Mouse (Mus musculus) cerebellum, adult 2 months (tissue): ENCODE measurements around the gene Tspan4. TPM values are rescaled to one million over a fixed set of nuclear protein-coding genes. Genes with fewer than 3 reads are reported as not detected.

ENCODE experiments used
- DNase-seq, 2 experiments: peaks; one replicate each; pipeline ENCODE4 v3.0.0; 2021
- H3K27ac ChIP-seq: fragments of 200-500 bp; 2 replicates; pipeline ENCODE4 v1.5.1; 2012; ENCODE audit warnings: low read length, control low read depth, inconsistent platforms; ENCODE audit not compliant: insufficient read depth
- H3K27me3 ChIP-seq: fragments of 200-500 bp; 2 replicates; pipeline ENCODE4 v1.6.1; 2012; ENCODE audit warnings: inconsistent platforms, mild to moderate bottlenecking, low read length, moderate library complexity; ENCODE audit not compliant: control insufficient read depth, insufficient read depth
- H3K4me1 ChIP-seq: fragments of 200-500 bp; 2 replicates; pipeline ENCODE4 v1.6.1; 2011; ENCODE audit warnings: low read length; ENCODE audit not compliant: control insufficient read depth, insufficient read depth
- H3K4me3 ChIP-seq: fragments of 200-500 bp; replicated peaks from 2 replicates; pipeline ENCODE3; 2011; ENCODE audit warnings: mild to moderate bottlenecking, low read depth, low read length, control low read depth; ENCODE audit not compliant: insufficient read depth
- CTCF ChIP-seq: fragments of 200-500 bp; IDR thresholded peaks from 2 replicates; pipeline ENCODE4 v1.5.1; 2011; ENCODE audit warnings: low read depth, mild to moderate bottlenecking, control low read depth, low read length, moderate library complexity, borderline replicate concordance; ENCODE audit not compliant: insufficient read depth
- POLR2A ChIP-seq: fragments of 200-500 bp; IDR thresholded peaks from 2 replicates; pipeline ENCODE4 v1.6.1; 2011; ENCODE audit warnings: low read length, control low read depth, borderline replicate concordance; ENCODE audit not compliant: insufficient read depth
- WGBS: fragments of 180-500 bp; shearing (Covaris S2); methylation state at CpG from one replicate; pipeline ENCODE4 v1.1.7; 2018; 5-methylcytosine and 5-hydroxymethylcytosine counted together
- polyA plus RNA-seq: library from polyadenylated mRNA; depleted of rRNA; stranded (reverse); fragments of >200 nt; gene quantifications from 2 replicates; pipeline ENCODE4 v1.2.3, GENCODE M21; 2012

Tspan4 gene
- polyA plus RNA-seq, 1 experiment = 140 TPM

DNA sequence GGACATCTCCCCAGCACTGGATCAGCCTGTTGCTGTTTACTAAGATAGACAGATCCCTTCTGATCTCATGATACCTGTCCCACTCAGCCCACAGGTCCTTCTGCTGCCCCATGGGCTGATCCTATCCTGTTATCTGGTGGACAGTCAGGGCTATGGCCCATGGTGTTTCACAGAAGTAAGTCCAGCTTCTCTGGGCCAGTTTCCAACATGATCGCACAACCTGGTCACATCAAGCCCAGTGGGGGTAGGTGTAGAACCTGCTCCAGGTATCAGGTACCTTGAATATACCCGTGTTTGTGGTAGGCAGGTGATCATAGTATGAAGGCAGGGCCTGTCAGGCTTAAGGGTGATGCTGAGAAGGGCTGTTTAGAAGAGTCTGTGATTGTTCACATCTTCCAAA lies 20.3 kb downstream of the Tspan4 start:
- TF ChIP-seq POLR2A (no peak), CTCF (no peak)
- peak overlapping the region; percentile 33 for H3K27ac ChIP-seq
- peaks cover 73% of the 10 kb centered on the region for H3K4me1 ChIP-seq
- no peaks in the 10 kb centered on the region for H3K27me3 ChIP-seq
- peak in 1 of 2 experiments; percentile 38 for DNase-seq
- no peak overlapping the region for H3K4me3 ChIP-seq
- 27% methylated on average over 2 of the region's 2 CpGs for WGBS

DNA sequence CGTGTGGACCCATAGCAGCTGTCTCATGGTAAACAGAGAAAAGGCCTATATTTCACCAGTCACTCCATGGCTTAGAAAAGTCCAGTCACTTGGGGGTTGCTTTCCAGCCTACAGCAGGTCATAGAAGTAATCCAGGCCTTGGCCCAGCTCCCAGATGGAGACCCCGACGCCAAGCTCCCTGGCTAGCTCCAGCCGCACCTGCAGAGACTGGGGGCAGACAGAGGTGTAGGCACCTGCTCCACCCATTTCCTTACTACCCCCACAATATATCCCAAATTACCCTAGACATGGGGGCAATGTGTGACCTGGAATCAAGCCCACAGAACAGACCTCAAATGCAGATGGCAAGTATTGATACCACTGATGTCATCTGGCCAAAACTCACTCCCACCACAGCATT lies 20.9 kb downstream of the Tspan4 start:
- Histone ChIP-seq H3K4me1 (peaks cover 68% of the 10 kb centered on the region), H3K27me3 (no peaks in the 10 kb centered on the region), H3K27ac (peak overlapping the region; percentile 33; the same call in 1 of the 2 replicates), H3K4me3 (no peak overlapping the region)
- no peak for TF ChIP-seq POLR2A
- TF ChIP-seq CTCF = no peak
- DNase-seq = no peak
- 39% methylated on average over 4 of the region's 4 CpGs for WGBS

DNA sequence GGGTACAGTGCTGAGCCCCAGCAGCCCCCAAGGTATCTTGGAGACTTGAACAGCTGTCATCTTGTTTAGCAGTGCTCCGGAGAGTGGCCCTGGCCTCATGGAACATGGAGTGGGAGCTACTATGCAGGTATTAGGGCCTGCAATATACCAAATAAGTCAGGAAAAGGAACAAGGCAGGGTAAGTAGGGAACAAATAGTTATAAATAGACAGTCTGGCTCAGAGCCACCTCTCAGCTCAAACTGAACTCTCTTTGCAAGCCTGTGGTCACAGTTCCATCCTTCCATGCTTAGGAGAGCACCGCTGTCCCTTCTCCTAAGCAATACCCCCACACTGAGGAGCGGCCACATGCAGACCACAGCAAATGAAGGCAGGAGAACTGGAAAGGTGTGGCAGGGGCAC lies 22.6 kb downstream of the Tspan4 start:
- no peak for TF ChIP-seq POLR2A
- 67% methylated on average over 3 of the region's 3 CpGs for WGBS
- no peaks in the 10 kb centered on the region for H3K27me3 ChIP-seq

DNA sequence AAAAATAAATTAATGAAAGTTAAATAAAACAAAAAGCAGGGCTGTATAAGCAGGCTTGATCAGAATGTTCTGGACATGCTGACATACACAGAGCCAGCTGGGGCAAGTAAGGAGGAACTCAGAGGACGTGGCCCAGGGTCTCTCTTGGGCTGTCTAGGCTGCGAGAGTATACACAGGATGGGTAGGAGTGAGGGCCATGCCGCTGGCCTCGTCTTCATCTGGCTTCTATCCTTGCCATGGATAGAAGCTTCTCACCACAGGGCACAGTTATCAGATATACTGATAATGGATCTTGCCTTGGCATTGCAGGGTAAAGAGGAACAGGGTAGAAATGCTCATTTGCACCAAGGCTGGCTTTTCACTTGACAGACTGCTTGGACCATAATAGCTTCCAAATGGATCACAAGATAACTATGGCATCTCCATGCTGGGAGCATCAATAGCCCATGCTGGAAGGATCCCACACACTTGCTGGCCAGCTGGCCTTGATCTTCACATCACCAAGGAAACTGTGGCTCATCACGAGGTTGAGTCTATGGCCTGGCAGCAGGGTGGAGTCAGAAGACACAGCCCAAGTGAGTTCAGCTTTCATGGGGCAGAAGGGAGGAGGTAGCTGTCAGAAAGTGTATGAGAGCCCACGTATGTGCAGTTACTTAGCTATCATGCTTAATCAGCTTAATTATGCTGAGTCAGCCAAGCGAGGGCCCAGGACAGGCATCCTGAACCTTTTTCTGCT lies 26.9 kb downstream of the Tspan4 start:
- TF ChIP-seq POLR2A (no peak), CTCF (no peak)
- Histone ChIP-seq H3K27ac (peak overlapping the region; percentile 62), H3K4me1 (peaks cover 24% of the 10 kb centered on the region), H3K4me3 (no peak overlapping the region), H3K27me3 (no peaks in the 10 kb centered on the region)
- DNase-seq = peak in 1 of 2 experiments; percentile 63
- 37% methylated on average over 7 of the region's 7 CpGs for WGBS

More for the DNA sequence above, 22.6 kb downstream of the Tspan4 start:
- DNase-seq = no peak
- Histone ChIP-seq H3K27ac (no peak overlapping the region), H3K4me3 (no peak overlapping the region), H3K4me1 (peaks cover 64% of the 10 kb centered on the region)

DNA sequence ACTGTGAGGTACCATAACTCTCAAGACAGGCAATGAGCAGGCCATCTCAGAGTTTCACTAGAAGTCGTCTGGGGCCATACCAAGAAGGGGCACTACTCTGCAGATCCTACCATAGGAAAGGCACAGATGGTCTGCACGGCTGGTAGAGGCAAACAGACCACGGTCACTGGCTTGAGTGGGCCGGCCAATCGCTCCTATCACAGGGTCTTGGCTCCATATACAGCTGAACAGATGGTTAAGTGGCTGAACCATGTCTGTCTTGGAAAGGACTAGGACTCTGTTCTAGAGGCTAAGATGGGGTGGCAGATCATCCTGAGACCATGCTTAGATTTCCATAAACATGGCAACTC lies 27.5 kb downstream of the Tspan4 start:
- Histone ChIP-seq H3K4me3 (no peak overlapping the region), H3K27ac (peak overlapping the region; percentile 62), H3K4me1 (peaks cover 19% of the 10 kb centered on the region), H3K27me3 (no peaks in the 10 kb centered on the region)
- peak; percentile 76 to 90 for DNase-seq
- WGBS = 11% methylated on average over 5 of the region's 5 CpGs
- no peak for TF ChIP-seq POLR2A
- no peak for TF ChIP-seq CTCF

DNA sequence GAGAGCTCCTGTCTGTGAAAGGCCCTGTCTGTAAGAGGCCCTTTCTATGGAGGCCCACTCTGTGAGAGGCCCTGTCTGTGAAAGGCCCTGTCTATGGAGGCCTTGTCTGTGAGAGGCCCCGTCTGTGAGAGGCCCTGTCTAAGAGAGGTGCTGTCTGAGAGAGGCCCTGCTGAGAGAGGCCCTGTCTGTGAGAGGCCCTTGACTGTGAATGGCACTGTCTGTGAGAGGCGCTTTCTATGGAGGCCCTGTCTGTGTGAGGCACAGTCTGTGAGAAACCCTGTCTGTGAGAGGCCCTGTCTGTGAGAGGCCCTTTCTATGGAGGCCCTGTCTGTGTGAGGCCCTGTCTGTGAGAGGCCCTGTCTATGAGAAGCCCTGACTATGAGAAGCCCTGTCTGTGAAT lies 31.2 kb downstream of the Tspan4 start:
- H3K27ac ChIP-seq = no peak overlapping the region
- WGBS = 85% methylated on average over 2 of the region's 2 CpGs
- H3K4me1 ChIP-seq = peaks cover 44% of the 10 kb centered on the region
- no peak overlapping the region for H3K4me3 ChIP-seq
- no peaks in the 10 kb centered on the region for H3K27me3 ChIP-seq
- DNase-seq = no peak
- TF ChIP-seq POLR2A (no peak), CTCF (no peak)

DNA sequence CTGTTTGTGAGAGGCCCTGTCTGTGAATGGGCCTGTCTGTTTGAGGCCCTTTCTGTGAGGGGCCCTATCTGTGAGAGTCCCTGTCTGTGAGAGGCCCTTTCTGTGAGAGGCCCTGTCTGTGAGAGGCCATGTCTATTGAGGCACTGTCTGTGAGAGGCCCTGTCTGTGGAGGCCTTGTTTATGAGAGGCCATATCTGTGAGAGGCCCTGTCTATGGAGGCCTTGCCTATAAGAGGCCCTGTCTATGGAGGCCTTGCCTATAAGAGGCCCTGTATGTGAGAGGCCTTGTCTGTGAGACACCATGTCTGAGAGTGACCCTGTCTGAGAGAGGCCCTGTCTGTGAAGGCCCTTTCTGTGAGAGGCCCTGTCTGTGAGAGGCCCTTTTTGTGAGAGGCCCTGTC lies 33.1 kb downstream of the Tspan4 start:
- Histone ChIP-seq H3K4me1 (peaks cover 37% of the 10 kb centered on the region), H3K4me3 (no peak overlapping the region), H3K27me3 (no peaks in the 10 kb centered on the region), H3K27ac (peak overlapping the region; percentile 44; the same call in 1 of the 2 replicates)
- DNase-seq = no peak
- TF ChIP-seq CTCF (no peak), POLR2A (no peak)

DNA sequence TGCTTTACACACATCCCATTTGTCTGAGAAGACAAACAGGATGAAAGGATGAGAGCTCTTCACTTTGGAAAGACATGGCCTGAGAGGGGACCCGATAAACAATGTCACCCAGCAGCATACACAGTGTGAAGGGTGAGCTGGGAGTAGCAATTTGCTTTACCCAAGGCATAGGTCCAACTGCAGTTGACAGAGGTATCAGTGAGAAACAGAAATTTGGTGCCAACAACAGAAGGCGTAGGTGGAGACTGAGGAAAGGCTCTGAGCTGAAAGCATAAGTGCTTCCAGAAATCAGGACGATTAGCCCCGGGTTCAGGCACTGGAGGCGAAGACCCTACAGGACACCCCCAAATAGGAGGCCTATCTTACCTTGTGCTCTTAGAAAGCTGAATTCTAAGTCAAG lies 35.2 kb downstream of the Tspan4 start:
- DNase-seq = peak in 1 of 2 experiments; percentile 83
- no peak overlapping the region for H3K4me3 ChIP-seq
- peak overlapping the region; percentile 95 for H3K27ac ChIP-seq
- 9% methylated on average over 5 of the region's 5 CpGs for WGBS
- no peaks in the 10 kb centered on the region for H3K27me3 ChIP-seq
- no peak for TF ChIP-seq CTCF
- TF ChIP-seq POLR2A = no peak
- peaks cover 37% of the 10 kb centered on the region for H3K4me1 ChIP-seq
